Mouse (Mus musculus) ES-Bruce4 (cell line): ENCODE data around the gene Triobp. TPM values are rescaled to one million over a fixed set of nuclear protein-coding genes. Genes with fewer than 3 reads are reported as not detected.

Source experiments
- H3K27ac ChIP-seq: 2 replicates; pipeline ENCODE4 v1.5.1; 2012; ENCODE audit warnings: low read length, inconsistent platforms; ENCODE audit not compliant: insufficient read depth
- H3K27me3 ChIP-seq: 2 replicates; pipeline ENCODE4 v1.6.1; 2012; ENCODE audit warnings: mild to moderate bottlenecking, low read length, inconsistent platforms; ENCODE audit not compliant: control insufficient read depth, poor library complexity, insufficient read depth, severe bottlenecking
- H3K36me3 ChIP-seq: 2 replicates; pipeline ENCODE4 v1.6.1; 2012; ENCODE audit warnings: inconsistent platforms, mild to moderate bottlenecking, low read length, moderate library complexity; ENCODE audit not compliant: control insufficient read depth, poor library complexity, insufficient read depth, severe bottlenecking
- H3K4me1 ChIP-seq: one replicate; pipeline ENCODE4 v1.8.1; 2011; ENCODE audit warnings: low read length; ENCODE audit not compliant: control insufficient read depth, insufficient read depth
- H3K4me3 ChIP-seq: 2 replicates; pipeline ENCODE4 v1.5.1; 2011; ENCODE audit warnings: low read depth, mild to moderate bottlenecking, low read length
- H3K9ac ChIP-seq: 2 replicates; pipeline ENCODE4 v1.6.1; 2012; ENCODE audit warnings: low read depth, mild to moderate bottlenecking, inconsistent platforms; ENCODE audit not compliant: poor library complexity, severe bottlenecking
- H3K9me3 ChIP-seq: replicated peaks from 2 replicates; pipeline ENCODE4 v1.6.1; 2012; ENCODE audit warnings: mild to moderate bottlenecking, low read length, inconsistent platforms; ENCODE audit not compliant: control insufficient read depth, poor library complexity, insufficient read depth, severe bottlenecking
- CTCF ChIP-seq: IDR thresholded peaks from one replicate; pipeline ENCODE4 v1.8.1; 2011; ENCODE audit warnings: low read depth, low read length
- EP300 ChIP-seq: IDR thresholded peaks from 2 replicates; pipeline ENCODE4 v1.6.1; 2011; ENCODE audit warnings: low read depth, low read length; ENCODE audit not compliant: insufficient read depth
- POLR2A ChIP-seq: IDR thresholded peaks from one replicate; pipeline ENCODE4 v1.8.1; 2011; ENCODE audit warnings: low read length; ENCODE audit not compliant: insufficient read depth
- polyA plus RNA-seq: library from polyadenylated mRNA; stranded (reverse); fragments of >200 nt; gene quantifications from 2 replicates; pipeline ENCODE4 v1.2.4, GENCODE M21; 2011; ENCODE audit warnings: low read depth; ENCODE audit not compliant: missing spikeins, insufficient read depth, insufficient read length

Triobp gene
- polyA plus RNA-seq, 1 experiment = 49.5 TPM

DNA sequence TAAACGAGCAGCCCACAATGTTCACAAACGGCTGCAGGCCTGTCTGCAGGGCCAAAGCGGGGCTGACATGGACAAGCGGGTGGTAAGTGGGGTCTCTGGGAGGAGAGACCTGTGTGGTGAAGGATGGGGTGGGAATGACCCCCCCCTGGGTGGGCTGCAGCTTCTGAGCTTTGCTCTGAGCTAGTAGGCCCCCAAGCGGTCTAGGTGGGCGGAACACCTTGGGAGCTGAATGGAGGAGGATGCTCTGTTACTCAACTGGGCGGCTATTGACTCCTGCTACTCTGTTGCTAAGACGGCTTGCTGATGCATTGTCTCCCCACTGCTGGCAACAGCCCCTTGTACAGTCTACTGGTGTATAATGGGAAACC is 46.1 kb upstream of the Triobp start:
- no peaks in the 10 kb centered on the region for H3K9me3 ChIP-seq
- no peaks in the 10 kb centered on the region for H3K27me3 ChIP-seq
- H3K4me1 ChIP-seq = peaks cover 4% of the 10 kb centered on the region
- H3K27ac ChIP-seq = no peak overlapping the region
- no peaks in the 10 kb centered on the region for H3K36me3 ChIP-seq
- peak overlapping the region; percentile 79; the same call in 1 of the 2 replicates for H3K4me3 ChIP-seq
- TF ChIP-seq CTCF (peak; percentile 52), POLR2A (no peak)
- no peak overlapping the region for H3K9ac ChIP-seq

DNA sequence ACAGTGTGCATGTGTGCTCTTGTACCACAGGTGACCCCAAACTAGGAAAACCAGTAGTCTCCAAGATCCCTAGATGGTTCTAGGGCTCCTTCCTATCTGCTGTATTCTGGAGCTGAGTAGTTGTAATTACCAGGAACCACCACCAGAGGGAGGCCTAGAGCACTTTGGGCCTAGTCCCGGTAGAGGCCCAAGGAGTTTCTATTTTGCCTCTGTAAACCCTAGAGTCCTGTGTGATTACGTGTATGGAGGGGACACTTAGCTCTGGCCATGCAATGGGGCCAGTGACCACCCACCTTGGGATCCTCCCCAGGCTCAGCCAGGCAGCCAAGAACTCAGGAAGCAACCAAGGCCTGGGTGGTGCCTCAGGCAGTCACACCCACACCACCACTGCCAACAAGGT is 44.3 kb upstream of the Triobp start:
- no peaks in the 10 kb centered on the region for H3K27me3 ChIP-seq
- no peaks in the 10 kb centered on the region for H3K4me1 ChIP-seq
- H3K9me3 ChIP-seq = no peaks in the 10 kb centered on the region
- no peak overlapping the region for H3K27ac ChIP-seq
- no peak overlapping the region for H3K4me3 ChIP-seq
- H3K36me3 ChIP-seq = peaks cover 4% of the 10 kb centered on the region; the same call in 1 of the 2 replicates
- no peak for TF ChIP-seq POLR2A
- TF ChIP-seq CTCF = peak; percentile 77
- no peak for TF ChIP-seq EP300
- no peak overlapping the region for H3K9ac ChIP-seq

DNA sequence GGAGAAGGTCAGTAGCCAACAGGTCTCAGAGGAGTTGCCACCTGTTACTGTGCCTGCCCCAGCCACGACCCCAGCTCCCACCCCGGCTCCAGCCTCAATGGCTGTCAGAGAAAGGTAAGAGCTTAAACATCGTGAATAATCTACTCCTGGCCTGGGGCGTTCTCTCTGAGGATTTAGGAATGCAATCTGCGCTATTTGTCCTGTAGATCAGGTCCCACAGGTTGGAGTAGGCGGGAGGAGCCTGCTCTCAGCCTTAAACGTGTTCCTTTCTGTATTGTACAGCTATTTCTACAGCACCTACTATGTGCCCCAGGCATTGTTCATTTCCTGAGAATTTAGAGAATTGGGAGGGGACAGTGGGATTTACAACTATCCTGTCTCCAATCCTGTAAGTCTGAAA is 39.1 kb upstream of the Triobp start:
- no peak overlapping the region for H3K4me3 ChIP-seq
- no peak overlapping the region for H3K27ac ChIP-seq
- no peaks in the 10 kb centered on the region for H3K27me3 ChIP-seq
- no peak overlapping the region for H3K9ac ChIP-seq
- H3K9me3 ChIP-seq = no peaks in the 10 kb centered on the region
- peaks cover 4% of the 10 kb centered on the region; the same call in 1 of the 2 replicates for H3K36me3 ChIP-seq
- no peaks in the 10 kb centered on the region for H3K4me1 ChIP-seq
- no peak for TF ChIP-seq CTCF
- no peak for TF ChIP-seq EP300
- no peak for TF ChIP-seq POLR2A

DNA sequence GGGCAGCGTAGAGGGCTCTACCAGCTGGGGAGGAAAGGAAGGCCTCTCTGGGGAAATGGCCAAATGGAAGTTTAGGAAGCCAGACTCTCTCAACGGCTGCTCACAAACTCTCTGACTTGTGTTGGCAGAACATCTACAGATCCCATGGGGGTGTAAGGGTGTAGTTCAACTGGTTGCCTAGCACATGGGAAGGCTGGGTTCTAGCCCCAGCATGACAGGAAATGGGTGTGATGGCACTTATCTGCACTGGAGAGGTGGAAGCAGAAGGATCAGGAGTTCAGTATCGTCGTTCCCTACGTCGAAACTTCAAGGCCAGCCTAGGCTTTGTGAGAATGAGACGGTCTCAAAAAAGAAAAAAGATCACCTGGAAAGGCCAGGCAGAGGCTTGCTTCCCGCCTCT is 38.5 kb upstream of the Triobp start:
- Histone ChIP-seq H3K27ac (no peak overlapping the region), H3K36me3 (peaks cover 4% of the 10 kb centered on the region; the same call in 1 of the 2 replicates), H3K4me3 (no peak overlapping the region), H3K9me3 (no peaks in the 10 kb centered on the region), H3K4me1 (no peaks in the 10 kb centered on the region), H3K27me3 (no peaks in the 10 kb centered on the region), H3K9ac (no peak overlapping the region)
- TF ChIP-seq EP300 (no peak), POLR2A (no peak), CTCF (no peak)

DNA sequence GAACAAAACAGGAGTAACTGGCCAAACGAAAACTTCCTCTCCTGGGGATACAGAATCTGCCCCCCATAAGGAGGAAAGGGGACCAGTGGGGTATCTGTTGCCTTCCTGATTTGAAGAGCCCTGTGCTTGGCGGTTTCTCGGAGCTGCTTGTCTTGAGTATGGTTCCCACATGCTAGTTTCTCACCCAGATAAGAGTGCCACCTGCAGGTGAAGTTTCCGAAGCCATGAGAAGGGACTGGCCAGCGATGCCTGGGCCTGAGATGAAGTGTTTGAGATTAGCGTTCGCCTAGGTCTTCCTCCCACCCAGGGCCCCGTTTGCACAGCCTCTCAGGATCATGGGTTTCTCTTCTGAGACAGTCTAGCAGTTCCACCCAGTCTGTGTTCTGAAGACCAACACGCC is 35.5 kb upstream of the Triobp start:
- no peak for TF ChIP-seq EP300
- TF ChIP-seq POLR2A = no peak
- TF ChIP-seq CTCF = peak; percentile 53
- H3K4me3 ChIP-seq = no peak overlapping the region
- H3K36me3 ChIP-seq = peaks cover 4% of the 10 kb centered on the region
- H3K9me3 ChIP-seq = no peaks in the 10 kb centered on the region
- no peak overlapping the region for H3K9ac ChIP-seq
- H3K27ac ChIP-seq = no peak overlapping the region
- peaks cover 3% of the 10 kb centered on the region for H3K4me1 ChIP-seq
- H3K27me3 ChIP-seq = no peaks in the 10 kb centered on the region

DNA sequence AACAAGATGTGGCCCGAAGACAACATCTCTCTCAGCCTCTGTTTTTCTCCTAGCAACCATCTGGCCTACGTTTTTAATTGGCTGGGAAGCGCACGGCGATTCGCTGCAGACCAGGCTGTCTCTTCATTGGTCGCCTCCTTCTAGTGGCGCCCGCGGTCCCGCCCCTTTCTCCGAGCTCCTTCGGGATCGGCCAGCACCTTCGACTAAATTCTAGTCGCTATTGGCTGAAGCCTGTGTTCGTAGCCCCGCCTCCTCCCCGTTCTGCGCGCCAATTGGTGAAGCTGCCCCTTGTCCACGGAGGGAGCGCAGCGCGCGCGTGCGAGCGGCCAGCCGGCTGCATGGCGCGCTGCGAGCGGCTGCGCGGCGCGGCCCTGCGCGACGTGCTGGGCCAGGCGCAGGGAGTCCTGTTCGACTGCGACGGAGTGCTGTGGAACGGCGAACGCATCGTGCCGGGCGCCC is 33.9 kb upstream of the Triobp start, which contains the start of gene Pdxp:
TSS of gene Pdxp (plus strand) at position 288 of the 459 bp plus-strand sequence.
- H3K4me3 ChIP-seq = peak within 1 kb of the TSS; percentile 78
- no peak for TF ChIP-seq EP300
- peak; percentile 49 for TF ChIP-seq POLR2A
- no peak for TF ChIP-seq CTCF
- peak within 1 kb of the TSS; percentile 37 for H3K9ac ChIP-seq
- H3K4me1 ChIP-seq = peaks cover 3% of the 10 kb centered on the region
- H3K27ac ChIP-seq = no peak within 1 kb of the TSS
- H3K9me3 ChIP-seq = no peaks in the 10 kb centered on the region
- H3K27me3 ChIP-seq = no peaks in the 10 kb centered on the region
- peaks cover 3% of the 10 kb centered on the region; the same call in 1 of the 2 replicates for H3K36me3 ChIP-seq
